8 mouse cellular contexts compared by ENCODE assay signal in genomic region chr2:45115720-45116495, GRCm38 (mm10). TPM values are rescaled to one million over a fixed set of nuclear protein-coding genes. Genes with fewer than 3 reads are reported as not detected.
DNase-seq lines count a peak whose midpoint lies in the region; ATAC-seq and TF ChIP-seq lines count a peak whose summit lies in the region.

No protein-coding gene starts in this region.

- TF ChIP-seq POLR2A in bone marrow, adult 2 months (IDR thresholded peaks at IDR 0.05; ENCODE audit: borderline replicate concordance, control insufficient read depth, low read depth, low read length) = no peak

- no peaks in the 10 kb centered on the region for H3K9me3 ChIP-seq in intestine, embryonic 15.5 days
- no peaks in the 10 kb centered on the region for H3K9me3 ChIP-seq in liver, embryonic 14.5 days (ENCODE audit: control insufficient read depth, low read length)
- no peaks in the 10 kb centered on the region for H3K9me3 ChIP-seq in neural tube, embryonic 13.5 days

- DNase-seq in left cerebral cortex, postnatal 25 days (ENCODE audit: low spot score in 2 of 2) = peak; percentile 44 to 64
- no peak for DNase-seq in left cerebral cortex, adult 8-10 months (ENCODE audit: low spot score in 2 of 2)
- peak; percentile 52 for DNase-seq in gastrocnemius, postnatal 25 days
- no peak for DNase-seq in liver, embryonic 14.5 days (ENCODE audit: low read depth in 3 of 3, low spot score in 3 of 3)

- peak overlapping the region; percentile 23 for H3K27ac ChIP-seq in bone marrow, adult 2 months (ENCODE audit: control insufficient read depth, insufficient read depth, low read depth, low read length, poor library complexity)
- peak overlapping the region; percentile 81 for H3K27ac ChIP-seq in intestine, embryonic 15.5 days
- peak overlapping the region; percentile 10; the same call in 1 of the 2 replicates for H3K27ac ChIP-seq in liver, embryonic 14.5 days
- H3K27ac ChIP-seq in neural tube, embryonic 13.5 days (replicated peaks) = peak overlapping the region; percentile 99

- H3K4me1 ChIP-seq in bone marrow, adult 2 months (ENCODE audit: control insufficient read depth, insufficient read depth, low read length) = no peaks in the 10 kb centered on the region
- peaks cover 6% of the 10 kb centered on the region; the same call in 1 of the 2 replicates for H3K4me1 ChIP-seq in intestine, embryonic 15.5 days (replicated peaks)
- H3K4me1 ChIP-seq in liver, embryonic 14.5 days (replicated peaks; ENCODE audit: control insufficient read depth in 2 of 2, insufficient read depth in 2 of 2, low read length in 1 of 2) = peaks cover 4 to 10% of the 10 kb centered on the region in 2 experiments
- H3K4me1 ChIP-seq in neural tube, embryonic 13.5 days (replicated peaks) = peaks cover 36% of the 10 kb centered on the region

- TF ChIP-seq EP300 in liver, embryonic 14.5 days (IDR thresholded peaks at IDR 0.05; ENCODE audit: low read depth) = no peak

- intact Hi-C loops in left cerebral cortex, postnatal 25 days (cut with DNase I) = loop anchor here (2.0 to 10.0 kb wide), 6 partner anchors 291 to 1329 kb away; no protein-coding TSS in a partner anchor

- ATAC-seq in intestine, embryonic 15.5 days = no peak
- no peak for ATAC-seq in liver, embryonic 14.5 days (ENCODE audit: insufficient read depth)
- ATAC-seq in neural tube, embryonic 13.5 days (ENCODE audit: low read depth) = 0 out of 2 replicates have a peak, but pooled peaks have one; percentile 20
- ATAC-seq in monocyte, adult 5-6 weeks (replicated peaks; ENCODE audit: insufficient number of reproducible peaks, low FRiP score, low TSS enrichment, poor library complexity, severe bottlenecking) = no peak

- 0 out of 2 replicates have a peak, but pooled peaks cover 8% of the 10 kb centered on the region for H3K27me3 ChIP-seq in intestine, embryonic 15.5 days (replicated peaks)
- no peaks in the 10 kb centered on the region; the same call in 1 of the 2 replicates for H3K27me3 ChIP-seq in liver, embryonic 14.5 days (ENCODE audit: control insufficient read depth, insufficient read depth, low read length)
- no peaks in the 10 kb centered on the region for H3K27me3 ChIP-seq in neural tube, embryonic 13.5 days

- H3K36me3 ChIP-seq in intestine, embryonic 15.5 days = no peaks in the 10 kb centered on the region
- H3K36me3 ChIP-seq in liver, embryonic 14.5 days (replicated peaks; ENCODE audit: control insufficient read depth, insufficient read depth, low read depth) = no peaks in the 10 kb centered on the region
- H3K36me3 ChIP-seq in neural tube, embryonic 13.5 days = no peaks in the 10 kb centered on the region

- H3K4me3 ChIP-seq in bone marrow, adult 2 months (replicated peaks; ENCODE audit: control insufficient read depth, low read depth, low read length) = peak overlapping the region; percentile 7
- H3K4me3 ChIP-seq in intestine, embryonic 15.5 days (replicated peaks) = peak overlapping the region; percentile 48
- peak overlapping the region; percentile 66 to 78 for H3K4me3 ChIP-seq in liver, embryonic 14.5 days (ENCODE audit: insufficient read depth in 1 of 2, low read depth in 2 of 2, low read length in 2 of 2)
- peak overlapping the region; percentile 56 for H3K4me3 ChIP-seq in neural tube, embryonic 13.5 days

- 29% methylated on average over 23 of the region's 23 CpGs for WGBS in bone marrow, adult 2 months
- WGBS in intestine, embryonic 15.5 days = 3% methylated on average over 23 of the region's 23 CpGs
- WGBS in liver, embryonic 14.5 days (ENCODE audit: insufficient replicate concordance) = 3% methylated on average over 23 of the region's 23 CpGs
- under 1% methylated on average over 23 of the region's 23 CpGs for WGBS in neural tube, embryonic 13.5 days

- no peak for TF ChIP-seq CTCF in bone marrow, adult 2 months (IDR thresholded peaks at IDR 0.05; ENCODE audit: control insufficient read depth, insufficient read depth, low read length)
- no peak for TF ChIP-seq CTCF in liver, embryonic 14.5 days (IDR thresholded peaks at IDR 0.05; ENCODE audit: low read depth)

- peak overlapping the region; percentile 37 for H3K9ac ChIP-seq in intestine, embryonic 15.5 days
- H3K9ac ChIP-seq in liver, embryonic 14.5 days (replicated peaks) = peak overlapping the region; percentile 79
- H3K9ac ChIP-seq in neural tube, embryonic 13.5 days = peak overlapping the region; percentile 84

- H3K4me2 ChIP-seq in intestine, embryonic 15.5 days (replicated peaks) = peak overlapping the region; percentile 80
- peak overlapping the region; percentile 85 for H3K4me2 ChIP-seq in liver, embryonic 14.5 days (ENCODE audit: low read depth)
- H3K4me2 ChIP-seq in neural tube, embryonic 13.5 days = peak overlapping the region; percentile 78

RNA-seq across cellular contexts. Expression of gene Zeb2, which starts 1.3 kb away (rescaled TPM):
- total RNA-seq in left cerebral cortex, postnatal 25 days (2021) = 100 to 1,000 TPM; 184 TPM
- 100 to 1,000 TPM; 162 to 184 (median 166) TPM for total RNA-seq in left cerebral cortex, adult 8-10 months (2022)
- 116 and 143 TPM in 2 replicates for polyA plus RNA-seq in bone marrow, adult 2 months (2011; ENCODE audit: insufficient read depth, insufficient read length, low replicate concordance, missing spikeins)
- total RNA-seq in gastrocnemius, postnatal 25 days (2021) = 10 to 100 TPM; 39.6 to 47.4 TPM
- polyA plus RNA-seq in intestine, embryonic 15.5 days (2015; fragmentation: Nextera tagmentation; extraction: Ambion mirVana) = 34.5 and 37.4 TPM in 2 replicates
- 3.9 and 5.7 TPM in 2 replicates for polyA plus RNA-seq in liver, embryonic 14.5 days (2012; rRNA removed)
- 9.9 and 11.4 TPM in 2 replicates for polyA plus RNA-seq in liver, embryonic 14.5 days (2014; fragmentation: Nextera tagmentation; extraction: Ambion mirVana)
- 48.9 and 55.7 TPM in 2 replicates for polyA plus RNA-seq in neural tube, embryonic 13.5 days (2015; fragmentation: Nextera tagmentation; extraction: Ambion mirVana)
- 284 to 428 TPM (median 338 TPM) in 3 replicates for total RNA-seq in monocyte, adult 5-6 weeks (2017)

Comparison
In these comparisons a context has a peak if more than half of its experiments do, and no peak if none do; other contexts are left out.
1. DNase-seq: peak in left cerebral cortex, postnatal 25 days (2 of 2) and gastrocnemius, postnatal 25 days (single experiment); none in left cerebral cortex, adult 8-10 months (0 of 2) and liver, embryonic 14.5 days (0 of 3).
2. H3K27ac ChIP-seq: peak in every context shown above with its lines; median percentile 99 in neural tube, embryonic 13.5 days; 81 in intestine, embryonic 15.5 days; 23 in bone marrow, adult 2 months; 10 in liver, embryonic 14.5 days.
3. H3K4me3 ChIP-seq: peak in every context shown above with its lines; median percentile 72 in liver, embryonic 14.5 days; 56 in neural tube, embryonic 13.5 days; 48 in intestine, embryonic 15.5 days; 7 in bone marrow, adult 2 months.
4. Peak in every context shown above with its lines, with median percentiles within 50 percentile points of each other: H3K4me2 ChIP-seq and H3K9ac ChIP-seq.